Mouse (Mus musculus): ENCODE measurements around the gene Ddt. TPM values are rescaled to one million over a fixed set of nuclear protein-coding genes. Genes with fewer than 3 reads are reported as not detected.

Ddt gene
- 40.0 and 40.9 TPM in 2 replicates for polyA plus RNA-seq (2015; fragmentation: Nextera tagmentation; extraction: Ambion mirVana)

GRCm38 (mm10) chr10:75772795-75773664 is at the start of gene Ddt:
TSS of gene Ddt (minus strand) at chr10:75773414.
- Histone ChIP-seq H3K4me1 (replicated peaks) (peaks cover 10% of the 10 kb centered on the region), H3K9me3 (replicated peaks) (no peaks in the 10 kb centered on the region), H3K36me3 (no peaks in the 10 kb centered on the region), H3K4me2 (peak within 1 kb of the TSS; percentile 94), H3K27ac (peak within 1 kb of the TSS; percentile 41; the same call in 1 of the 2 replicates), H3K9ac (peak within 1 kb of the TSS; percentile 51), H3K27me3 (0 out of 2 replicates have a peak, but pooled peaks cover 3% of the 10 kb centered on the region), H3K4me3 (peak within 1 kb of the TSS; percentile 62)
- peak; percentile 93 for ATAC-seq (replicated peaks; ENCODE audit: insufficient number of reproducible peaks, insufficient read depth, low FRiP score, low read depth)
- under 1% methylated on average over 47 of the region's 47 CpGs for WGBS

- Histone ChIP-seq H3K9ac (no peak within 1 kb of the TSS), H3K36me3 (no peaks in the 10 kb centered on the region), H3K27ac (no peak within 1 kb of the TSS), H3K4me2 (no peak within 1 kb of the TSS), H3K4me1 (replicated peaks) (peaks cover 3% of the 10 kb centered on the region), H3K9me3 (replicated peaks) (no peaks in the 10 kb centered on the region), H3K4me3 (no peak within 1 kb of the TSS), H3K27me3 (0 out of 2 replicates have a peak, but pooled peaks cover 5% of the 10 kb centered on the region)
- WGBS = 90% methylated on average over 2 of the region's 2 CpGs
- no peak for ATAC-seq (replicated peaks; ENCODE audit: insufficient number of reproducible peaks, insufficient read depth, low FRiP score, low read depth)
Measured at GRCm38 (mm10) chr10:75822443-75822842, 49.2 kb upstream of the Ddt start, which contains the start of gene Gstt4. TSS of gene Gstt4 (minus strand) at chr10:75822543.

GRCm38 (mm10) chr10:75819882-75820281 is 46.7 kb upstream of the Ddt start:
- no peak for ATAC-seq (replicated peaks; ENCODE audit: insufficient number of reproducible peaks, insufficient read depth, low FRiP score, low read depth)
- WGBS = 84% methylated on average over 5 of the region's 5 CpGs
- 0 out of 2 replicates have a peak, but pooled peaks cover 5% of the 10 kb centered on the region for H3K27me3 ChIP-seq

GRCm38 (mm10) chr10:75818641-75819040 is 45.4 kb upstream of the Ddt start:
- 0 out of 2 replicates have a peak, but pooled peaks cover 5% of the 10 kb centered on the region for H3K27me3 ChIP-seq
- H3K4me3 ChIP-seq = no peak overlapping the region
- no peaks in the 10 kb centered on the region for H3K9me3 ChIP-seq (replicated peaks)
- no peak overlapping the region for H3K9ac ChIP-seq
- H3K27ac ChIP-seq = no peak overlapping the region
- no peaks in the 10 kb centered on the region for H3K36me3 ChIP-seq
- ATAC-seq (replicated peaks; ENCODE audit: insufficient number of reproducible peaks, insufficient read depth, low FRiP score, low read depth) = no peak
- WGBS = 49% methylated on average over 10 of the region's 10 CpGs
- H3K4me2 ChIP-seq = no peak overlapping the region
- H3K4me1 ChIP-seq (replicated peaks) = no peaks in the 10 kb centered on the region

More at GRCm38 (mm10) chr10:75819882-75820281, 46.7 kb upstream of the Ddt start:
- H3K9ac ChIP-seq = no peak overlapping the region
- H3K36me3 ChIP-seq = no peaks in the 10 kb centered on the region
- no peak overlapping the region for H3K4me3 ChIP-seq
- H3K4me1 ChIP-seq (replicated peaks) = no peaks in the 10 kb centered on the region
- H3K27ac ChIP-seq = no peak overlapping the region
- no peaks in the 10 kb centered on the region for H3K9me3 ChIP-seq (replicated peaks)
- H3K4me2 ChIP-seq = no peak overlapping the region

- Histone ChIP-seq H3K9ac (no peak overlapping the region), H3K4me3 (no peak overlapping the region), H3K4me1 (replicated peaks) (no peaks in the 10 kb centered on the region), H3K4me2 (no peak overlapping the region), H3K27me3 (no peaks in the 10 kb centered on the region; the same call in 1 of the 2 replicates), H3K9me3 (replicated peaks) (no peaks in the 10 kb centered on the region), H3K36me3 (no peaks in the 10 kb centered on the region), H3K27ac (no peak overlapping the region)
- 58% methylated on average over 2 of the region's 2 CpGs for WGBS
- no peak for ATAC-seq (replicated peaks; ENCODE audit: insufficient number of reproducible peaks, insufficient read depth, low FRiP score, low read depth)
Measured at GRCm38 (mm10) chr10:75804217-75804616, 31.0 kb upstream of the Ddt start.

- Histone ChIP-seq H3K9me3 (replicated peaks) (no peaks in the 10 kb centered on the region), H3K27me3 (no peaks in the 10 kb centered on the region; the same call in 1 of the 2 replicates), H3K4me1 (replicated peaks) (peaks cover 15% of the 10 kb centered on the region), H3K36me3 (no peaks in the 10 kb centered on the region), H3K4me3 (peak within 1 kb of the TSS; percentile 52), H3K4me2 (peak within 1 kb of the TSS; percentile 96), H3K9ac (peak within 1 kb of the TSS; percentile 55), H3K27ac (no peak within 1 kb of the TSS)
- peak; percentile 68; the same call in 1 of the 2 replicates for ATAC-seq (replicated peaks; ENCODE audit: insufficient number of reproducible peaks, insufficient read depth, low FRiP score, low read depth)
- 3% methylated on average over 18 of the region's 18 CpGs for WGBS
Measured at GRCm38 (mm10) chr10:75798176-75798696, 25.0 kb upstream of the Ddt start, which contains the start of gene Gstt1. TSS of gene Gstt1 (minus strand) at chr10:75798584.

GRCm38 (mm10) chr10:75797619-75798175 is 24.5 kb upstream of the Ddt start:
- H3K9me3 ChIP-seq (replicated peaks) = no peaks in the 10 kb centered on the region
- no peaks in the 10 kb centered on the region; the same call in 1 of the 2 replicates for H3K27me3 ChIP-seq
- no peaks in the 10 kb centered on the region for H3K36me3 ChIP-seq
- peak overlapping the region; percentile 96 for H3K4me2 ChIP-seq
- peak overlapping the region; percentile 52 for H3K4me3 ChIP-seq
- peaks cover 15% of the 10 kb centered on the region for H3K4me1 ChIP-seq (replicated peaks)
- H3K9ac ChIP-seq = peak overlapping the region; percentile 55
- no peak overlapping the region for H3K27ac ChIP-seq
- ATAC-seq (replicated peaks; ENCODE audit: insufficient number of reproducible peaks, insufficient read depth, low FRiP score, low read depth) = no peak; the same call in 1 of the 2 replicates
- whole genome bisulfite sequencing = 0% methylated on average over 12 of the region's 12 CpGs

GRCm38 (mm10) chr10:75796731-75797516 is 23.7 kb upstream of the Ddt start:
- peak overlapping the region; percentile 52 for H3K4me3 ChIP-seq
- no peak overlapping the region for H3K27ac ChIP-seq
- peak overlapping the region; percentile 96 for H3K4me2 ChIP-seq
- no peaks in the 10 kb centered on the region for H3K36me3 ChIP-seq
- peak overlapping the region; percentile 55; the same call in 1 of the 2 replicates for H3K9ac ChIP-seq
- no peak for ATAC-seq (replicated peaks; ENCODE audit: insufficient number of reproducible peaks, insufficient read depth, low FRiP score, low read depth)
- H3K9me3 ChIP-seq (replicated peaks) = no peaks in the 10 kb centered on the region
- H3K4me1 ChIP-seq (replicated peaks) = peaks cover 15% of the 10 kb centered on the region
- WGBS = 31% methylated on average over 11 of the region's 11 CpGs
- no peaks in the 10 kb centered on the region; the same call in 1 of the 2 replicates for H3K27me3 ChIP-seq

- H3K9ac ChIP-seq = no peak overlapping the region
- WGBS = 38% methylated on average over 3 of the region's 3 CpGs
- no peak for ATAC-seq (replicated peaks; ENCODE audit: insufficient number of reproducible peaks, insufficient read depth, low FRiP score, low read depth)
Measured at GRCm38 (mm10) chr10:75794880-75795279, 21.7 kb upstream of the Ddt start.

GRCm38 (mm10) chr10:75790773-75791172 is 17.6 kb upstream of the Ddt start:
- no peak overlapping the region for H3K9ac ChIP-seq
- no peaks in the 10 kb centered on the region for H3K36me3 ChIP-seq
- no peak overlapping the region for H3K27ac ChIP-seq
- no peaks in the 10 kb centered on the region for H3K27me3 ChIP-seq
- H3K4me3 ChIP-seq = no peak overlapping the region
- no peak overlapping the region for H3K4me2 ChIP-seq
- H3K4me1 ChIP-seq (replicated peaks) = peaks cover 5% of the 10 kb centered on the region
- ATAC-seq (replicated peaks; ENCODE audit: insufficient number of reproducible peaks, insufficient read depth, low FRiP score, low read depth) = no peak
- WGBS = 21% methylated on average over 7 of the region's 7 CpGs
- no peaks in the 10 kb centered on the region for H3K9me3 ChIP-seq (replicated peaks)

More at GRCm38 (mm10) chr10:75794880-75795279, 21.7 kb upstream of the Ddt start:
- Histone ChIP-seq H3K36me3 (no peaks in the 10 kb centered on the region), H3K9me3 (replicated peaks) (no peaks in the 10 kb centered on the region), H3K4me2 (no peak overlapping the region), H3K4me1 (replicated peaks) (peaks cover 15% of the 10 kb centered on the region), H3K27me3 (no peaks in the 10 kb centered on the region), H3K4me3 (no peak overlapping the region), H3K27ac (no peak overlapping the region)

All from heart, embryonic 15.5 days (tissue).